Mouse (Mus musculus): Measurements from ENCODE around the gene Adcy5. TPM values are rescaled to one million over a fixed set of nuclear protein-coding genes. Genes with fewer than 3 reads are reported as not detected.

Adcy5 gene
- polyA plus RNA-seq, 1 experiment from 2014 or later, result 0.70 TPM

GRCm38 (mm10) chr16:35164361-35165224 is 9.9 kb downstream of the Adcy5 start:
- 28% methylated on average over 19 of the region's 19 CpGs for WGBS
- peak overlapping the region; percentile 23; the same call in 1 of the 2 replicates for H3K4me3 ChIP-seq

GRCm38 (mm10) chr16:35165361-35165760 is 10.7 kb downstream of the Adcy5 start:
- peak overlapping the region; percentile 78; the same call in 1 of the 2 replicates for H3K27ac ChIP-seq (replicated peaks)

More at GRCm38 (mm10) chr16:35164361-35165224, 9.9 kb downstream of the Adcy5 start:
- Histone ChIP-seq H3K36me3 (replicated peaks) (no peaks in the 10 kb centered on the region), H3K27ac (replicated peaks) (peak overlapping the region; percentile 78), H3K4me1 (peaks cover 41% of the 10 kb centered on the region), H3K27me3 (replicated peaks; ENCODE audit: low read depth, poor library complexity, severe bottlenecking) (peaks cover 11% of the 10 kb centered on the region; the same call in 1 of the 2 replicates), H3K9me3 (no peaks in the 10 kb centered on the region)
- DNase-seq (ENCODE audit: low spot score), result peak; percentile 74

GRCm38 (mm10) chr16:35165788-35166187 is 11.1 kb downstream of the Adcy5 start:
- no peak overlapping the region for H3K4me3 ChIP-seq
- no peak for DNase-seq (ENCODE audit: low spot score)
- 90% methylated on average over 3 of the region's 3 CpGs for WGBS
- no peaks in the 10 kb centered on the region for H3K9me3 ChIP-seq
- H3K36me3 ChIP-seq (replicated peaks), result no peaks in the 10 kb centered on the region
- peaks cover 32% of the 10 kb centered on the region for H3K4me1 ChIP-seq
- peaks cover 11% of the 10 kb centered on the region; the same call in 1 of the 2 replicates for H3K27me3 ChIP-seq (replicated peaks; ENCODE audit: low read depth, poor library complexity, severe bottlenecking)
- H3K27ac ChIP-seq (replicated peaks), result no peak overlapping the region

More at GRCm38 (mm10) chr16:35165361-35165760, 10.7 kb downstream of the Adcy5 start:
- no peak for DNase-seq (ENCODE audit: low spot score)
- Histone ChIP-seq H3K9me3 (no peaks in the 10 kb centered on the region), H3K36me3 (replicated peaks) (no peaks in the 10 kb centered on the region), H3K4me3 (no peak overlapping the region), H3K4me1 (peaks cover 37% of the 10 kb centered on the region), H3K27me3 (replicated peaks; ENCODE audit: low read depth, poor library complexity, severe bottlenecking) (peaks cover 11% of the 10 kb centered on the region; the same call in 1 of the 2 replicates)
- WGBS, result 80% methylated on average over 6 of the region's 6 CpGs

GRCm38 (mm10) chr16:35169431-35169830 is 14.8 kb downstream of the Adcy5 start:
- Histone ChIP-seq H3K36me3 (replicated peaks) (no peaks in the 10 kb centered on the region), H3K4me1 (peaks cover 16% of the 10 kb centered on the region), H3K9me3 (no peaks in the 10 kb centered on the region), H3K27me3 (replicated peaks; ENCODE audit: low read depth, poor library complexity, severe bottlenecking) (peaks cover 11% of the 10 kb centered on the region; the same call in 1 of the 2 replicates), H3K4me3 (no peak overlapping the region), H3K27ac (replicated peaks) (no peak overlapping the region)
- WGBS, result 79% methylated on average over 7 of the region's 7 CpGs
- no peak for DNase-seq (ENCODE audit: low spot score)

GRCm38 (mm10) chr16:35172195-35172594 is 17.5 kb downstream of the Adcy5 start:
- no peak overlapping the region for H3K27ac ChIP-seq (replicated peaks)
- 87% methylated on average over 5 of the region's 5 CpGs for WGBS

GRCm38 (mm10) chr16:35178516-35178915 is 23.8 kb downstream of the Adcy5 start:
- Histone ChIP-seq H3K36me3 (replicated peaks) (no peaks in the 10 kb centered on the region), H3K9me3 (no peaks in the 10 kb centered on the region), H3K4me3 (no peak overlapping the region), H3K4me1 (0 out of 2 replicates have a peak, but pooled peaks cover 12% of the 10 kb centered on the region), H3K27me3 (replicated peaks; ENCODE audit: low read depth, poor library complexity, severe bottlenecking) (no peaks in the 10 kb centered on the region), H3K27ac (replicated peaks) (no peak overlapping the region)
- DNase-seq (ENCODE audit: low spot score), result no peak
- 85% methylated on average over 3 of the region's 3 CpGs for WGBS

More at GRCm38 (mm10) chr16:35172195-35172594, 17.5 kb downstream of the Adcy5 start:
- Histone ChIP-seq H3K4me3 (no peak overlapping the region), H3K9me3 (no peaks in the 10 kb centered on the region), H3K27me3 (replicated peaks; ENCODE audit: low read depth, poor library complexity, severe bottlenecking) (no peaks in the 10 kb centered on the region), H3K36me3 (replicated peaks) (no peaks in the 10 kb centered on the region), H3K4me1 (peaks cover 11% of the 10 kb centered on the region; the same call in 1 of the 2 replicates)
- DNase-seq (ENCODE audit: low spot score), result no peak

- Histone ChIP-seq H3K27ac (replicated peaks) (no peak overlapping the region), H3K9me3 (no peaks in the 10 kb centered on the region), H3K4me3 (no peak overlapping the region), H3K36me3 (replicated peaks) (no peaks in the 10 kb centered on the region), H3K27me3 (replicated peaks; ENCODE audit: low read depth, poor library complexity, severe bottlenecking) (no peaks in the 10 kb centered on the region), H3K4me1 (0 out of 2 replicates have a peak, but pooled peaks cover 12% of the 10 kb centered on the region)
- DNase-seq (ENCODE audit: low spot score), result no peak
- 76% methylated on average over 8 of the region's 8 CpGs for WGBS
Observed at GRCm38 (mm10) chr16:35179082-35179481, 24.4 kb downstream of the Adcy5 start.

GRCm38 (mm10) chr16:35183161-35183560 is 28.5 kb downstream of the Adcy5 start:
- no peaks in the 10 kb centered on the region for H3K36me3 ChIP-seq (replicated peaks)
- H3K27me3 ChIP-seq (replicated peaks; ENCODE audit: low read depth, poor library complexity, severe bottlenecking), result no peaks in the 10 kb centered on the region
- no peaks in the 10 kb centered on the region for H3K9me3 ChIP-seq
- no peak overlapping the region for H3K4me3 ChIP-seq
- no peak for DNase-seq (ENCODE audit: low spot score)
- H3K27ac ChIP-seq (replicated peaks), result no peak overlapping the region
- H3K4me1 ChIP-seq, result peaks cover 16% of the 10 kb centered on the region
- 76% methylated on average over 11 of the region's 11 CpGs for WGBS

- Histone ChIP-seq H3K27ac (replicated peaks) (no peak overlapping the region), H3K27me3 (replicated peaks; ENCODE audit: low read depth, poor library complexity, severe bottlenecking) (no peaks in the 10 kb centered on the region), H3K9me3 (no peaks in the 10 kb centered on the region), H3K4me1 (peaks cover 24% of the 10 kb centered on the region), H3K36me3 (replicated peaks) (no peaks in the 10 kb centered on the region), H3K4me3 (no peak overlapping the region)
- DNase-seq (ENCODE audit: low spot score), result no peak
- WGBS, result 69% methylated on average over 4 of the region's 4 CpGs
Observed at GRCm38 (mm10) chr16:35188111-35188510, 33.4 kb downstream of the Adcy5 start.

- DNase-seq (ENCODE audit: low spot score), result no peak
- Histone ChIP-seq H3K36me3 (replicated peaks) (no peaks in the 10 kb centered on the region), H3K27me3 (replicated peaks; ENCODE audit: low read depth, poor library complexity, severe bottlenecking) (no peaks in the 10 kb centered on the region), H3K27ac (replicated peaks) (no peak overlapping the region), H3K4me3 (no peak overlapping the region), H3K4me1 (peaks cover 36% of the 10 kb centered on the region), H3K9me3 (no peaks in the 10 kb centered on the region)
- WGBS, result 84% methylated on average over 11 of the region's 11 CpGs
Observed at GRCm38 (mm10) chr16:35189420-35190141, 34.9 kb downstream of the Adcy5 start.

GRCm38 (mm10) chr16:35190777-35191176 is 36.1 kb downstream of the Adcy5 start:
- Histone ChIP-seq H3K27ac (replicated peaks) (no peak overlapping the region), H3K4me1 (peaks cover 34% of the 10 kb centered on the region), H3K27me3 (replicated peaks; ENCODE audit: low read depth, poor library complexity, severe bottlenecking) (no peaks in the 10 kb centered on the region), H3K36me3 (replicated peaks) (no peaks in the 10 kb centered on the region), H3K9me3 (no peaks in the 10 kb centered on the region), H3K4me3 (no peak overlapping the region)
- no peak for DNase-seq (ENCODE audit: low spot score)
- 79% methylated on average over 7 of the region's 7 CpGs for WGBS

GRCm38 (mm10) chr16:35191271-35191670 is 36.6 kb downstream of the Adcy5 start:
- DNase-seq (ENCODE audit: low spot score), result no peak
- Histone ChIP-seq H3K4me3 (no peak overlapping the region), H3K27ac (replicated peaks) (no peak overlapping the region; the same call in 1 of the 2 replicates), H3K36me3 (replicated peaks) (no peaks in the 10 kb centered on the region), H3K27me3 (replicated peaks; ENCODE audit: low read depth, poor library complexity, severe bottlenecking) (no peaks in the 10 kb centered on the region), H3K4me1 (peaks cover 38% of the 10 kb centered on the region), H3K9me3 (no peaks in the 10 kb centered on the region)
- 60% methylated on average over 7 of the region's 7 CpGs for WGBS

Data from embryonic facial prominence, embryonic 10.5 days (tissue).